Mouse (Mus musculus) left cerebral cortex, adult 8-10 months (tissue): ENCODE measurements at regions not wholly inside any gene's neighbourhood (a gene's known extent, or its start where the extent isn't known, plus 50 kb on each side); places are given as distances from the start of the nearest gene placed in this dataset.

Experiments used
- DNase-seq, 2 experiments: peaks; one replicate each; pipeline ENCODE4 v3.0.0; 2022; ENCODE audit warnings: low spot score in 2 of 2

GRCm38 (mm10) chr16:93141967-93142366 lies 316.0 kb upstream of the Runx1 start:
- DNase-seq: peak in 1 of 2 experiments; percentile 37

- DNase-seq: no peak
These were observed 314.7 kb upstream of the Runx1 start for GRCm38 (mm10) chr16:93140535-93141110.

GRCm38 (mm10) chr16:93137249-93137648 lies 311.3 kb upstream of the Runx1 start:
- no peak for DNase-seq

- no peak for DNase-seq
These were observed 305.5 kb upstream of the Runx1 start for GRCm38 (mm10) chr16:93131404-93131803.

- DNase-seq: no peak
These were observed 304.7 kb upstream of the Runx1 start for GRCm38 (mm10) chr16:93130622-93131021.

- no peak for DNase-seq
These were observed 297.8 kb upstream of the Runx1 start for GRCm38 (mm10) chr16:93123707-93124106.

GRCm38 (mm10) chr16:93116111-93116969 lies 290.4 kb upstream of the Runx1 start:
- DNase-seq: peak in 1 of 2 experiments; percentile 26

- DNase-seq: no peak
These were observed 285.0 kb upstream of the Runx1 start for GRCm38 (mm10) chr16:93110912-93111311.

- DNase-seq: no peak
These were observed 284.5 kb upstream of the Runx1 start for GRCm38 (mm10) chr16:93110451-93110850.

GRCm38 (mm10) chr16:93109683-93110407 lies 283.9 kb upstream of the Runx1 start:
- no peak for DNase-seq

GRCm38 (mm10) chr16:93107524-93107845 lies 281.5 kb upstream of the Runx1 start:
- no peak for DNase-seq

GRCm38 (mm10) chr16:93106811-93107523 lies 281.0 kb upstream of the Runx1 start:
- DNase-seq: no peak

- no peak for DNase-seq
These were observed 276.2 kb upstream of the Runx1 start for GRCm38 (mm10) chr16:93102174-93102573.

- DNase-seq: no peak
These were observed 272.1 kb upstream of the Runx1 start for GRCm38 (mm10) chr16:93098057-93098456.

- DNase-seq: no peak
These were observed 270.2 kb upstream of the Runx1 start for GRCm38 (mm10) chr16:93096175-93096574.

GRCm38 (mm10) chr16:93092796-93093195 lies 266.8 kb upstream of the Runx1 start:
- no peak for DNase-seq

- no peak for DNase-seq
These were observed 259.4 kb upstream of the Runx1 start for GRCm38 (mm10) chr16:93085227-93085883.

- DNase-seq: no peak
These were observed 257.8 kb upstream of the Runx1 start for GRCm38 (mm10) chr16:93083756-93084155.

GRCm38 (mm10) chr16:93083142-93083541 lies 257.2 kb upstream of the Runx1 start:
- no peak for DNase-seq

GRCm38 (mm10) chr16:93081533-93081932 lies 255.6 kb upstream of the Runx1 start:
- DNase-seq: no peak
